Comparison of ENCODE assay signal across 11 mouse cellular contexts in the genomic region with DNA sequence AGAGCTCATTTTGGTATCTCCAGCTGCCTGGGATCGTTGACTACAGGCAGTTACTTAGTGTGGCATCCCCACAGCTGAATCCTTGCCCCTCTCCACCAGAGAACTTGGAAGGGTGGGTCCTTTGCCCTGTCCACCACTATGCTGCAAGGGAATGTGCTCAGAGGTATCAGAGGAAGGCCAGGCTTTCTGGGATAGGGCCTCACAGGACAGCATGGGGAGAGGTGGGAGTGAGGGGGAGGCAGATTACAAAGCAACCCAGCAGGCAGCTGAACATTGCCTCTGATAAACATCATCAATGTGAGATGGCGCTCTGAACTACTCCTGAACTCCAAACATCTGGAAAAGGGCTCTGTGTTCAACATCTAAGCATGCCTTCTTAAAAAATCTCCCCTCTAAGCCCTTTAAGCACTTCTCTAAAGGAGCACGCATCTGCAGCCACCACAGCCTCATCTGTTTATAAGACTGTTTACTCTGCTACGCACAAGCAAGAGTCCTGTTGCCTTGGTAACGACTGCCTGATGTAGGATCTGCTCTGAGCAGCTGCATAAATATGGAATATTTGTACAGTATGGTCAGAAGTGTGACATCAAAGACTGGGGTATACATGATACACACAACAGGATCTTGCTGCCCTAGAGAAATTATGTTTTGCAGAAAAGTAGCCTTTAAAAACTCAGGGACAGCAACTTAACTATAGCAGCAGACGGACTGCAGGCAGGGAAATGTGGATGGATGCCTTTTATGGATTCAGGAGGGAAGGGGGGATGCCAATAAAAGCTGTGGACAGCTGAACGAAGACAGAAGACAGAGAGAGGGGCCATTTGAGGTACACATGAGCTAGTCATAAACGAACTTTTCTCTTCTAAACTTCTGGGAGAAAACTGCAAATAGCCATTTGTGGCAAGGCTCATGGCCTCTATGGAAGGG.
A peak's percentile ranks its signal among the peaks of the same experiment; 100 is the strongest.
DNase-seq lines count a peak whose midpoint lies in the region; ATAC-seq and TF ChIP-seq lines count a peak whose summit lies in the region.
"Had no signal": no experiment of that assay in that cellular context is flagged by ENCODE, and none has a peak within 500 bp of the region (broad histone marks: within the 10 kb centered on the region; RNA-seq: fewer than 3 reads in every experiment).

No protein-coding gene starts in this region.

- WGBS in kidney, postnatal 0 days, result 35% methylated on average over 8 of the region's 8 CpGs
- WGBS in embryonic facial prominence, embryonic 14.5 days, result 33% methylated on average over 8 of the region's 8 CpGs
- 19% methylated on average over 8 of the region's 8 CpGs for WGBS in limb, embryonic 13.5 days

- DNase-seq in kidney, postnatal 0 days (ENCODE audit: low spot score), result peak; percentile 83
- no peak for DNase-seq in kidney, adult 18-20 months
- peak; percentile 95 for DNase-seq in embryonic facial prominence, embryonic 14.5 days (ENCODE audit: low spot score)
- peak; percentile 4 for DNase-seq in skeletal muscle tissue, adult 2 months (ENCODE audit: low read depth, low spot score)
- DNase-seq in cerebellum, adult 9-11 months, result no peak
- DNase-seq in adrenal gland, postnatal 25 days, result no peak
- DNase-seq: cerebellum, adult 9-10 months; heart, postnatal 36 days had no signal

- no peak overlapping the region for H3K27ac ChIP-seq in kidney, postnatal 0 days
- H3K27ac ChIP-seq in embryonic facial prominence, embryonic 14.5 days (replicated peaks; ENCODE audit: low read depth, low read length), result peak overlapping the region; percentile 88
- H3K27ac ChIP-seq in limb, embryonic 13.5 days, result peak overlapping the region; percentile 74
- H3K27ac ChIP-seq: liver, embryonic 15.5 days had no signal

- no peaks in the 10 kb centered on the region for H3K4me1 ChIP-seq in kidney, postnatal 0 days (replicated peaks; ENCODE audit: insufficient read depth, low read length)
- peaks cover 17% of the 10 kb centered on the region for H3K4me1 ChIP-seq in embryonic facial prominence, embryonic 14.5 days (ENCODE audit: control insufficient read depth, insufficient read depth, low read length)
- H3K4me1 ChIP-seq in limb, embryonic 13.5 days, result peaks cover 21% of the 10 kb centered on the region
- H3K4me1 ChIP-seq: liver, embryonic 15.5 days had no signal

- no peak overlapping the region for H3K4me2 ChIP-seq in kidney, postnatal 0 days (ENCODE audit: low read length)
- H3K4me2 ChIP-seq in embryonic facial prominence, embryonic 14.5 days (ENCODE audit: low read depth, low read length), result no peak overlapping the region
- 0 out of 2 replicates have a peak overlapping the region, but pooled peaks have one; percentile 0 for H3K4me2 ChIP-seq in limb, embryonic 13.5 days (replicated peaks)
- H3K4me2 ChIP-seq: liver, embryonic 15.5 days had no signal

- H3K9ac ChIP-seq in kidney, postnatal 0 days (ENCODE audit: low read depth, low read length), result no peak overlapping the region
- H3K9ac ChIP-seq in embryonic facial prominence, embryonic 14.5 days (ENCODE audit: low read depth, low read length), result 0 out of 2 replicates have a peak overlapping the region, but pooled peaks have one; percentile 34
- H3K9ac ChIP-seq in limb, embryonic 13.5 days, result no peak overlapping the region
- H3K9ac ChIP-seq: liver, embryonic 15.5 days had no signal

- no peaks in the 10 kb centered on the region for H3K9me3 ChIP-seq in kidney, postnatal 0 days (replicated peaks; ENCODE audit: low read length)
- H3K9me3 ChIP-seq in embryonic facial prominence, embryonic 14.5 days (ENCODE audit: control insufficient read depth, low read length), result no peaks in the 10 kb centered on the region
- no peaks in the 10 kb centered on the region for H3K9me3 ChIP-seq in limb, embryonic 13.5 days
- H3K9me3 ChIP-seq: liver, embryonic 15.5 days had no signal

- ATAC-seq in kidney, postnatal 0 days (replicated peaks; ENCODE audit: low FRiP score, low read depth), result 0 out of 2 replicates have a peak, but pooled peaks have one; percentile 43
- ATAC-seq in embryonic facial prominence, embryonic 14.5 days (ENCODE audit: low read depth), result peak; percentile 96
- peak; percentile 90 for ATAC-seq in limb, embryonic 13.5 days (ENCODE audit: low FRiP score, low read depth)
- no peak for ATAC-seq in erythroblast, adult 5-6 weeks (replicated peaks; ENCODE audit: low FRiP score, poor library complexity, severe bottlenecking)

- 0 out of 2 replicates have a peak, but pooled peaks cover 4% of the 10 kb centered on the region for H3K36me3 ChIP-seq in kidney, postnatal 0 days (ENCODE audit: insufficient read depth, low read length)
- H3K36me3 ChIP-seq in embryonic facial prominence, embryonic 14.5 days (ENCODE audit: control insufficient read depth, insufficient read depth, low read length), result peaks cover 25% of the 10 kb centered on the region; the same call in 1 of the 2 replicates
- H3K36me3 ChIP-seq in limb, embryonic 13.5 days, result peaks cover 23% of the 10 kb centered on the region
- H3K36me3 ChIP-seq: liver, embryonic 15.5 days had no signal

- no peak overlapping the region for H3K4me3 ChIP-seq in kidney, postnatal 0 days (replicated peaks; ENCODE audit: low read depth, low read length)
- no peak overlapping the region for H3K4me3 ChIP-seq in embryonic facial prominence, embryonic 14.5 days (ENCODE audit: low read depth, low read length)
- H3K4me3 ChIP-seq in limb, embryonic 13.5 days, result no peak overlapping the region
- H3K4me3 ChIP-seq: liver, embryonic 15.5 days had no signal

- no peaks in the 10 kb centered on the region for H3K27me3 ChIP-seq in kidney, postnatal 0 days (ENCODE audit: insufficient read depth, low read length)
- H3K27me3 ChIP-seq in embryonic facial prominence, embryonic 14.5 days (replicated peaks; ENCODE audit: control insufficient read depth, insufficient read depth, low read length), result no peaks in the 10 kb centered on the region
- H3K27me3 ChIP-seq in limb, embryonic 13.5 days, result no peaks in the 10 kb centered on the region
- H3K27me3 ChIP-seq: liver, embryonic 15.5 days had no signal

- TF ChIP-seq CTCF in kidney, postnatal 0 days (IDR thresholded peaks at IDR 0.05; ENCODE audit: low read depth), result no peak

Comparison
In these comparisons a context has a peak if more than half of its experiments do, and no peak if none do; other contexts are left out.
1. DNase-seq: peak in kidney, postnatal 0 days (single experiment), embryonic facial prominence, embryonic 14.5 days (single experiment) and skeletal muscle tissue, adult 2 months (single experiment); none in kidney, adult 18-20 months (single experiment), cerebellum, adult 9-11 months (single experiment) and adrenal gland, postnatal 25 days (single experiment).